Mouse (Mus musculus) ovary, postnatal 14 days (tissue): Measurements from ENCODE around the gene Igdcc4.
A peak's percentile ranks its signal among the peaks of the same experiment; 100 is the strongest.
"Not testable (repeated sequence)": the region's sequence is repeated elsewhere in the genome, so short reads cannot be mapped to it uniquely, and the experiment has no call there.

ENCODE experiments used
- DNase-seq: peaks from one replicate; pipeline ENCODE4 v3.0.0; 2022; ENCODE audit warnings: low spot score

Igdcc4 gene

DNA sequence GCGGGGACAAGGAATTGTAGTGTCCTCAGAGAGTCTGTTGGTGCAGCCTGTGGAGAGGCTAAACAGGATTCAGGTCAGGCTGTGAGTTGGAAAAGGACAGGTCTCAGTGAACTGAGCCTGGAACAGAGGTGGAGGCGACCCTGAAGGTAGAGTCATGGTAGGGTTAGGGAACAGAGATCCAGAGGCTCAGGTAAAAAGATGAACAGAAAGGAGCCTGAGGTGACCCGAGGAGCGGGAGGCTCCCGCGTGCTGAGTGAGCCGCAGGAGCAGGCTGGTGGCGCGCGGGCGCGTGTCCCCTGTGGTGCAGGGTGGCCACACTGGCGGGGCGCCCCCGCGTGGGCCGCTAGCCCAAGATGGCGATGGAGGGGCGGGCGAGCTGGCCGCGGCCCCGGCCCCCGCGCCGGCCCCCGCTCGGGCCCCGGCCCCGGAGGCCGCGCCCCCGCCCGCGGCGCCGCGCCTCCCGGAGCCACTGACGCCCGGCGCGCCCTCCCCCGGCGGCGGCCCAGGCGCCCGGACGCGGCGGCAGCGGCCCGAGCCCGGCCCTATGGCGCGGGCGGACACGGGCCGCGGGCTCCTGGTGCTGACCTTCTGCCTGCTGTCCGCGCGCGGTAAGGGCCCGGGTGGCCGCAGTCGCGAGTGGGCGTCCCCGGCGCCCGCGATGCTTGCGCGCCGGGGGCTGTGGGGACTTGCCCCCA lies at the start of gene Igdcc4:
Igdcc4 (plus strand) TSS at position 496 of the 695 bp plus-strand sequence.
- peak; percentile 23 for DNase-seq

DNA sequence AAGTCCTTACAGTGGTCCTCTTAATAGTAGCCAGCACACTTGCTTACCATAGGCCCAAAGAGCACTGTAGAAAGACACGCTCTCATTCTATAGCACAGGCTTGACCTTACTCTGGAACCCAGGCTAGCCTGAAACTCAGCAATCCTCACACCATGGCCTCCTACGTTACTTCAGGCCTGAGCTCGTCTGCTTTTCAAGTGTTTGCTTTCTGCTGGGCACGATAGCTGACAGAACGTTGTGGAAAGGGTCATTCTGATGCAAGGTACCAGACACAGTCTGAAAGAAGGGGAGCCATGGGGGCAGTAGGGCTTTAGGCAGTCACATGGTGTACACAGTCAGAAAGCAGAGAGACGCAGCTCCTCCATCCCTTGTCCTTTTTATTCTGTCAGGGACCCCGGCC lies 37.0 kb upstream of the Igdcc4 start:
- DNase-seq, result no peak

DNA sequence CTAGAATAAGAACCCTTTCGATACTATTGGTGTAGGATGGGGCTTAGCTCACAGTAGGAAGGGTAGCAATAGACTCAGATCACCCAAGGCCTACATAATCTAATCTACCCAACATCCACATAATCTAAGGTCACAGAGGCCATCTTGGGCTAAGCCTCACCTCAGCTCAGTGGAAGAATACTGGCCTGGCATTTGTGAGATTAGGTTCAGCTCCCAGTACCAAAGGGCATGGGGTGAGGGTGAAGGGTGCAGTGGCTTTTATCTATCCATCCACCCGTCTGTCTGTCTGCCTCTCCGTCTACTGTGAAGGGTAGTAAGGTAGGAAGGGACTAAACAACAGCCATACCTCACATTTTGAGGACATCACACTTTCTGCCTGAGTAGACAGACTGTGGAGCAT lies 30.7 kb upstream of the Igdcc4 start:
- DNase-seq, result no peak

DNA sequence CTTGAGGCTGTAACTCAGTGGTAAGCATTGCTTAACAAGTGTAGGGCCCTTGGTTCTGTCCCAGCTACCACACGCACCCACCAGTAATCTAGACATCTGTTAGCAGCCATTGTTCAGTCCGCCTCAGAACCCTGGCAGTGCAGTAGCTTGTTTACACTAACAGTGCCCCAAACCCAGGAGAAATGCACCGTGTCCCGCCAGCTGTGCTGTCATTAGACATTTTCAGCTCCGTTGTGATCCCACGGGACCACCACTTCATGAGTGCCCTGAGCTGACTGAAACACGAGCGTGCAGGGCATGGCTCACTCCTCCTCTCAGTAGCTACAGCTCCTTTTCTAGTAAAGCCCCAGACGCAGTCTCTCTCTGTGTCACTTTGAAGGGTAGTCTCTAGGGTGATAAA lies 27.7 kb upstream of the Igdcc4 start:
- DNase-seq, result no peak

DNA sequence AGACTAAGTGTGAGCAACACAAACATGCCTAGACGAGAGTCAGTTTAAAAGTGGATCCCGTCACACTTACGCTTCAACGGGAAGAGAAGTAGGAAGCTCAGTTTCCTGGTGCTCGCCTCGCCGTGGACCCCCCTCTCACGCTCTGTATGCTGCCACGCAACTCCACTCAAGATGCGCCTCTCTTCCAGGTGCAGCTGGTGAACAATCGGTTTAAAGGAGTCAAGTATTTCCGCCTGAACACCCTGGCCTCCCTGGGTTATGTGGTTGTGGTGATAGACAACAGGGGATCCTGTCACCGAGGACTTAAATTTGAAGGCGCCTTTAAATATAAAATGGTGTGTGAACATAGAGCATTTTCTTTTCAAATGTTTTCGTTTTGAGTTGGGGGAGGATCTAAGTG lies 27.0 kb upstream of the Igdcc4 start:
- DNase-seq, result no peak

DNA sequence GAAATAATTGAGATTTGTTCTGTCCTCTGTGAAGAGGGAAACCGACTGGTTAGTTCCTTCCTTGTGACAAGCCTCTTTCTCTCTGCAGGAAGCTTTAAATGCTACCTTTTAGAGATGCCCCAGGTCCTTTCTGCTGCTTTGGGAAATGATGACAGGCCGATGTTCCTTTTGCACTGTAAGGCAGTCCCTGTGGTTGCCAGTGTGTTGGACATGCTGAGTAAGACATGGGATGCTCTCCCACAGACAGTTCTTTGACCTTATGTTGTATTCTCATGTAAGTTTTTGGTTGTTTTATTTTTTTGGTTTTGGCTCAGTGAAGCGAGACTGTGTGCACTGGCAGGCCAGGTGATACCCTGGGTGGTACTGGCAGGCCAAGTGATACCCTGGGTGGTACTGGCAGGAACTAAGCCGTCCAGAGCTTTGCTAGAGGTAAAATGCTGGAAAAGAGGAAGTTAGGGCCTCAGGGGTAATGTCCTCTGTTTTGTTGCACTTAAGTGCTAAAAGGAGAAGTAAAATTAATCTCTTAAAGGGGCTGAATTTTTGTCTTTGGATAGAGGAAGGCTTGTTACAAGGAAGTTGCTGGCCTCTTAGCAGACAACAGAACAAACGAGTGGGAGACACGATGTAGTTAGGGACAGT lies 26.3 kb upstream of the Igdcc4 start:
- DNase-seq, result no peak

DNA sequence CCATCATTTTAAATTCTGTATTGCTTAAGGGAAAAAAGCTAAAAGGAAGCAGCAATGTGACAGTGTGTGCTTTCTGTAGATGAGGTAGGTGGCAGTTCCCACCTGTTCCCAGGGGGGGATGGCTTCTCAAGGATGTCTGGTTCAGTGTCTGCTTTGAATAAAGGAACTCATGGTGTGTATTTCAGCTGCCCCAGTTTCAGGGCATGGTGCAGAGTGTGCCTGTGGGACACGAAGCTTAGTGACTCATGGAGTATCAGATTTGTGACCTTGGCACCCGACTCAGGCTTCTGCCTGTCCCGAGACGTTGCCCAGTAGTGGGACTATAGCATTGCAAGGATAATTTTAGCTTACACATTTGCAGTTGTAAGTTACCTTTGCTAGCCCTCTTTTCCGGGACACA lies 23.8 kb upstream of the Igdcc4 start:
- DNase-seq, result no peak

DNA sequence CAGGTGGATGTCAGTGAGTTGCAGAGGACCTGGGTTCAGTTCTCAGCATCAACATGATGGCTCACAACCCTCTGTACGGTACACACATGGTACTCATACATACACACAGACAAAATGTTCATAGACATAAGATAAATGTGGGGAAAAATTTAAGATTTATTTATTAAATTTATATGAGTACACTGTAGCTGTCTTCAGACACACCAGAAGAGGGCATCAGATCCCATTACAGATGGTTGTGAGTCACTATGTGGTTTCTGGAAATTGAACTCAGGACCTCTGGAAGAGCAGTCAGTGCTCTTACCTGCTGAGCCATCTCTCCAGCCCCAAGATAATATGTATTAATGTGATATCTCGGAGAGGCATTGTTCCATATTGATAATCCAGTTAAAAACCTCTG lies 21.1 kb upstream of the Igdcc4 start:
- DNase-seq, result not testable (repeated sequence)

DNA sequence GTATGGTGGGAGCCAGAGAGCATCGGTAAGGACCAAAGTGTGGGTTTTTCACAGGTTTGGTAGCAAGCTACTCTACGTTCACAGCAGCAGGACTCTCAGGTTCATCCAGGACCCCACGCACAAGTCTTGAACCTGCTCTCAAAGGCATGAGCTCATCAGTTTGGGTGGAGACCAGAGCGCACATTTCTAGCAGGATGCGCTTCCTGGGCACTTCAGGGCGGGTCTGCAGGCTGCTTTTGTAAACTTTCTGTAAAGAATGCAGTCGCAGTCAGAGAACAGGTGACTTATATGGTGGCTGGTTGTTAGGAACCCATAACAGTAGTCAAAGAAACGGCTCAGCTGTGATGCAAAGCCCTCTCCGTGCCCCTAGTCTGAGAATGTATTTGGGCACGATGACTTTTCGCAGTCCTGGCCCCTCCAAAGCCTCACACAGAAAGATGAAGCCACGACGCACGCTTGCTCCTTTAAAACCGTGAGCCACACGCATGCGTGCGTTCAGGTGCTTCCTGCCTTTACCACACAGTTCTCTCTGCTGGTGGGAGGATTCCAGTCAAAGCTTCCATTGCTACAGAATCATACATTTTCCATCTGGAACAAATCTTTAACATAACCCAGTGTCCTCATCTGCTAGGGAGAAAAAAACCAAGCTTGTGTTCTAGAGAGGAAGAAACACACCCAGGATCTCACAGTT lies 18.1 kb upstream of the Igdcc4 start:
- DNase-seq, result no peak

DNA sequence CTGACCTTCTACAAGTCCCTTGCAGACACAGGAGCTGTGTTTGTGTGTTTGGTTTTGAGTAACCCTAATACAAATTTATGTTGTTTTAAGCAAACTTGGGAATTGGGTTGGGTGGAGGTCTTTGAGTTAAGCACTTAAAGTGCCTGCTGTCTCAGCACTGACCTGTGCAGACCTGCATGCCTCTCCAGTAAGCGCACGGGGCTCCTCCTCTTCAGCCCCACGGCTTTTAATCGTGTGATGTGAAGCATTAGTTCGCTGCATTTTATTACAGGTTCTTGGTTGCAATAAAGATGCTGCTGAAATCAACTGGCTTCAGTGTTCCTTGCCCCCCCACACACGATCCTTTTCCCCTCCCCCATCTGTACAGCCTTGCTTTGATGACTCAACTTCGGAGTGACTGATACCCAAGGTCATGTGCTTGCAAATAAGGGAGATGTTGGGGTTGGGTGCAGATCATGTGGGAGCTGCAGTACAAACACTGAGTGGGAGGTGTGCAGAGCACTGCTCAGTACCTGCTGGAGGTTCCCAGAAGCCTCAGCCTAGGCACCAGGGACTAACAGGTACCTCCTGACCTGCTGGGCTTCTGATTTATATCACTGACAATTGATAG lies 17.0 kb upstream of the Igdcc4 start:
- DNase-seq, result no peak

DNA sequence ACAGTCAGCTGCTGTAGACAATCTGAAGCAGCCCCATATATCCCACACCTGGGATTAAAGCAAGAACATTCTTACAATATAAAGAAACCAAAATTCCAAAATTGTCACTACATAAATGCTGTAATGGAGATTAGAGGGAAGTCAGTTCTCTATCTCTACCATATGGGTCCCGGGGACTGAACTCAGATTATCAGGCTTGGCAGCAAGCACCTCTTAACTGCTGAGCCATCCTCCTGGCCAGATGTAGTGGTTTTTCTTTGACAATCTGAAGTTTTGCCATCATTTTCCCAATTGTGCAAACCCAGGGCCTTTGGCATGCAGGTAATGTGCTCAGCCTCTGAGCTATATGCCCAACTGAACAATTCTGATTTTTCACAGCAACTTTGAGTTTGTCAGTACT lies 16.0 kb upstream of the Igdcc4 start:
- no peak for DNase-seq

DNA sequence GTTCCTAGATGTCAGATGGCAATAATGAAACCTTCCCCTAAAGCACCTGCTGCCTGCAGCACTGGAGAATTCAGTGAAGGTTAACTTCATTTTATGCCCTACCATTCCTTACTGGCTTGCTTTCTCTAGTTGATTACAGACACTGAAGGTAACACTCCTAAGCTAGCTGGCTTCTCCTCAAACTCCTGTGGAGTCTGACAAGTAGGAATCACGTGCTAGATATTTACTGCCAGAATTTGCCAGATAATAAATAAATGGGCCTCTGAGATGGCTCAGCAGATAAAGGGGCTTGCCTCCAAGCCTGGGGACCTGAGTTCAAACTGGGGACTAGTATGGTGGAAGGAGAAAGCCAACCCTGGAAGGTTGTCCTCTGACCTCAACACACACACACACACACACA lies 14.5 kb upstream of the Igdcc4 start:
- no peak for DNase-seq

DNA sequence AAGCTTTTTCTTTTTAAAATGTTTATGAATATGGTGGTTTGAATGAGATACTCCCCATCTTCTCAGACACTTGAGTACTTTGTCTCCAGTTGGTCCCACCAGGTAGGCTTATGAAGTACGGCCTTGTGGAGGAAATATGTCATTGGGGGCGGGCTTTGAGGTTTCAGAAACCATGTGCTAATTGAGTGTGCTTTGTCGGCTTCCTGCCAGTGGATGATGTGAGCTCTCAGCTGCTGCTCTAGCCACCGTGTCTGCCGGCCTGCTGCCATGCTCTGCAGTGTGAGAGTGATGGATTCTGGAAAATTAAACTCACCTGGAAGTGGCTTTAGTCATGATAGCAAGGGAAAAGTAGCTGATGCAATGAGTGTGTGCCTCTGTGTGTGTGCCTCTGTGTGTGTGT lies 13.8 kb upstream of the Igdcc4 start:
- no peak for DNase-seq

DNA sequence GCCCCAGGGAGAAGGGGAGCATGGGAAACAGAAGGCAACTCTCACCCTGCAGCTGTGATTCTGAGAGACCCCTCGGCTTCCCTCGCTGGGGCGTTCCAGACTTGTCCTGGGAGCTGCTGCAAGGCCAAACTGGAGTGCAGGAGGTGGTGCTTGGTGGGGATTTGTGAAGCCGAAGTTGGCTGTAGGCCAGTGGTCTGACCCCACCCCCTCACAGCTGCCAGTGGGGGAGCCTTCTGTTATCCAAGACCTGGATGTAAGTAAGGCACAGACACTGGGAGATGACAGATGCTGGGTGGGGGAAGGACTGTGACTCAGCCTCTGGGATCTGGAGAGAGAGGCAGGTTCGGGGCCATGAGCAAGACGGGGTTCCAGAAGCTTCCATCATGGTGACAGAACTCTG lies 7.0 kb upstream of the Igdcc4 start:
- peak; percentile 68 for DNase-seq

DNA sequence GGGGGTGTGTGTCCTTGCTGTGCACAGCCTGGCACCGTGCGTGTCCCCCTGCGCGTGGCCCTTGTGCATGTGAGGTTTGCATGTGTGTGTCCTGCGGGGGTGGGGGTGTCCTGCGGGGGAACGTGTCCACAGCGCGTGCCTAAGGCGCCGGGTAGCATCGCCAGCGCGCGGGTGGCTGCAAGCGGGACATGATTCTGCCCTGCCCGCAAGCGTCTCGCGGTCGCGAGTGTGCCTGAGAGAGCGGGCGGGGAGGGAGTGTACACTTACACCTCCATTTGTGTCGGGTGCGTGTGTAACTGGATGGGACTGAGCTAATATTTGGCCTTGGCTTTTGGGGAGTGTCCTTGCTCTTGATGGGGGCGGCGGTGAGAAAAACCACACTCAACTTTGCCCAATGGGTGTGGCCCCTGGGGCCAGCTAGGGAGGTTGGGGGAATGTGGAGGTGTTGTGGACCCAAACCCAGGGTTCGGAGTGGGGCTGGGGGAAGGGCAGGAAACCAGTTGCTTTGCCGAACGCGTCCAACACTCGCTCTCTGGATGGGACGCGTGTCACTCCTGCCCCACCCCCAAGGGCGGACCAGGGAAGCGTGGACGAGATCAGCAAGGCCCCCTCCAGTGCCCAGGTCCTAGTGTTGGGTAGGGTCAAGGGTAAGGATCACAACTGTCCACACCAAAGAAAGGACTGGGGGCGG lies 545 bp downstream of the Igdcc4 start:
- peak; percentile 37 for DNase-seq

DNA sequence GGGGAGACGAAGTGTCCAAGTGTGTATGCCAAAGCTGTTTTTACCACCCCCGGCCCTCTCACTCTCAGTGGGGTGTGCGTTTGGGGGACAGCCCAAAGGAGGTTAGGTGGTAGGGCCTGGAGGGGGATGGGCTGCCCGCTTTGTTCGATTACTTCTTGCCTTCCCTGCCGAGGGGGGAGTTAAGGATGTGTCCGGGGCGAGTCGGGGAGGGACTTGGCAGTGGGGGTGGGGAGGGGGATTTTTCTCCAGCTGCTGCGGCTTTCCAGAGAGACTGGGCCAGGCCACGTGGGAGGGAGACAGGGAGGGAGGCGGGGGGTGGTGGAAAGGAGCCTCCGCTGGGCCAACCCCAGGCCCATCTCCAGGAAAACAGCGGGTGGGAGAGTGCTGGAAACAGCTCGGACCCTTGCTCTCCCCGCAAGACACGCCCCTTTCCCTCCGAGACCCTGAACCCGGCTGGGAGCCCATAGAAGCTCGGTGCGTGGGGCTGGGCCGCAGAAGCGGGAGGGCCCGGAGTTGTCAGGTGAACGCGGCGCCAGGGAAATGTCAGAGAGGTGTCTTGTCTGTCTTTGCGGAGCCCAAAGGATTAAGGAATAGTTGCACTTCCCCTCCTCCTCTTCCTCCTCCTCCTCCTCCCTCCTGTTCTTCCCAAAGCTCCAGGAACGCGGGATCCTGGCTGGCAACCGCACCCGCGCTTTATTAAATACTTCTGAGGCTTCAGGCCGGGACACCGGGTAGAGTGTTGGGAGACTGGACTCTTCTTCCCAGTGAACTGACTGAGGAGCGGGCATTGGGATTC lies 1.3 kb downstream of the Igdcc4 start:
- DNase-seq, result peak; percentile 41

DNA sequence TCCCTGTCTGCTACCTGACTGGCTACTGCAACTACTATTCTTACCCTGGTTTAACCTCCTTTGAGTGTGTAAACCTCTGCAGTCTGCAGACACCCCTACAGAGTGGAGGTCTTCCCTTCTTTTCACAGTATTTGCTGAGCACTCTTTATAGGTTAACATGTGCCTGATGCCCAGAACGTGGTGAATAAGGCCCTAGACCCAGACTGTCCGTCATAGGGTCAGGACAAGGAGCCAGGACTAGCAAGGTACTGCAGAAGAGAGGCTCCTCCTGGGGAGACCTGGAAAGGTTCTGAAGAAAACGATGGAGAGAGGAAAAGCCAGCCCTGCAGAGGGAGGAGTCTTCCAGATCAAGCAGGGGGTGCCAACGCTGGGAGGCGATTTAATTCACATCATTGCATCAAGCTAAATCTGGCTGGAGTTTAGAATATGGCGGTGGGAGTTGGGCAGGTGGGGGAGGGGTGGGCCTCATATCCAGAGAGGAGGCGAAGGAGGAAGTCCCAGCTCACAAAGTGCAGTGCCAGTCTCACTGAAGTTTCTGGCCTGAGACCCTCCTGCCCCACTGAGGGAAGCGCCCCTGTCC lies 2.0 kb downstream of the Igdcc4 start:
- no peak for DNase-seq

DNA sequence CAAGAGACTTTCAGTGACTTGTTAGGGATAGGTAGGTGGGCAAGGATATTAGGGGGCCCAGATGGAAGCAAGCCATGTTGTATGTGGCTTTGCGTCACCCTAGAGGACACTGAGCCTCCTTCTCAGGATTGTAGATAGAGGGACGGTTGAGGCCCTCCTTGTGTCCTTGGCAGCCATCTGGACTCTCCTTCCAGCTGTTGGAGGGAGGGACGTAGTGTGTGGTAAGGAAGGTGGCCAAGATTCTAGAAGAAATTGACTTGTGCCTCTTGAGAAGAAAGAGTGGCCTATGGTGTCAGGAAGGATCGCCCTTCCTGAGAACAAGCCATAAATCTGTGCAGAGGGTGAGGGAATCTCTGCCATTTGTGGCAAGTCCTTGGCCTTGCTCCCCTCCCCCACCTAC lies 5.5 kb downstream of the Igdcc4 start:
- no peak for DNase-seq

DNA sequence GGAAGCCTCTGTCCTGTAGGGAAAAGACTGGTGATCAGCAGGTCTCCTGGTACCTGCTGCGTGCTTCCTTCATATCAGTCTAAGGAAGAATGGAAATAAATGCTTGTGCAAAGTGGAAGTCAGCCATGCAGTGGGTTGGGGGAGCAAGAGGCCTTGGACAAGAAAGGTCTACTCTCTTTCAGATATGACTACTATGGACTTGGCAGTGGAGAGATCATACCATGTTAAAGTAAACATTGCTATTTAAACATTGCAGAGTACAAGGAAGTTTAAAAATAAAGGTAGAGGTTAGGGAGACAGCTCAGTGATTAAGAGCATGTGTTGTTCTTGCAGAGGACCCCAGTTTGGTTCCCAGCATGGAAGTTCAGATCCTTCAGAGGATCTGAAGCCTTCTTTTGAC lies 6.6 kb downstream of the Igdcc4 start:
- DNase-seq, result no peak

DNA sequence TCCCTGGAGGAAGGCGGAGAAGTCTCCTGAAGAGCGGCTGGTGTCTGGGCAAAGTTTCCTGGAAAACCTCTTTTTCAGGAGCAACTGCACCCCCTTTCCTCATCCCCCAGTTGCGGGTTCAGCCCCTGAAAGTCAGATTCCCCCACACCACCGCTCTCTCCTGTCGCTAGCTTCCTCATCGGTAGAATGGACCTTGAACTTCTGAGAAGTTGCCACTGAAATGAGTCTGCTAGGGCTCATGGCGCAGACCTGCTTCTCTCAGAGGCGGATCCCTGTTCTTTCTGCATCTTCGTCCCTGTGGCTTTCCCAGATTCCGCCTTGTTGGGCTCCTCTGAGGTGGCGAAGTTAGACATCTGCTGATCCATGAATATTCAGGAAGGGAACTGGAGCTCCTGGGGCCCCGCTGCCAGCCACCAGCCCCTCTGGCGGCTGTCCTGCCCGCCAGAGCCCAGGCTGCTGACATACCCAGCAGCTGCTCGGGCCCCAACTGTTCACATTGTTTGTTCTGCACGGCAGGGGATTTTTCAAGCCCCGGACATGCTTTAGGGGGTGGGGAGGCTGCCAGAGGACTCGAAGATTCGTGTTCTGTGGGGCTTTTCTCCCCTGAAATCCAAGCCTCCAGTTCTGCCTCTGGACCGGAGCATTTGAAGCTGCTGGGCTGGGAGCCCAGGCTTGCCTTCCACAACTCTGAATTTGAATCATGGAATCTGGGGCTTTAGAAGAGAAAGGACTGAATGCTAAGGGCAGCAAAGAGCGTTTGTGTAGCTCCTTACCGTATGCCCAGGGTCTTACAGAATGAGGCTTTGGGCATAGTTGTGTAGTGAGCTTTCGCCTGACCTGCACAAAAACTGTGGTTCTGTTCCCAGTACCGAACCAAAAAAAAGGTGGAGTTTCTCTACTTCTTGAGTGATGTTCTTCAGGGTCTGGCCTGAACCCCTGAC lies 8.1 kb downstream of the Igdcc4 start:
- DNase-seq, result no peak
